Mouse (Mus musculus) monocyte, adult 5-6 weeks (primary cell): ENCODE measurements around the gene Gm19426. TPM values are rescaled to one million over a fixed set of nuclear protein-coding genes. Genes with fewer than 3 reads are reported as not detected.
A peak's percentile ranks its signal among the peaks of the same experiment; 100 is the strongest.

Source experiments
- ATAC-seq: fragments of 153-309, 156-312 bp; replicated peaks from 2 replicates; pipeline ENCODE4 v1.8.0; 2017; ENCODE audit warnings: mild to moderate bottlenecking; ENCODE audit not compliant: low TSS enrichment, insufficient number of reproducible peaks, severe bottlenecking, poor library complexity, low FRiP score
- total RNA-seq: library from RNA; stranded (forward); fragments of 200-1000, 200-491, 200-594 nt; gene quantifications from 3 replicates; pipeline ENCODE4 v1.2.3, GENCODE M21; 2017

Gm19426 gene
- not detected in 3 replicates for total RNA-seq

DNA sequence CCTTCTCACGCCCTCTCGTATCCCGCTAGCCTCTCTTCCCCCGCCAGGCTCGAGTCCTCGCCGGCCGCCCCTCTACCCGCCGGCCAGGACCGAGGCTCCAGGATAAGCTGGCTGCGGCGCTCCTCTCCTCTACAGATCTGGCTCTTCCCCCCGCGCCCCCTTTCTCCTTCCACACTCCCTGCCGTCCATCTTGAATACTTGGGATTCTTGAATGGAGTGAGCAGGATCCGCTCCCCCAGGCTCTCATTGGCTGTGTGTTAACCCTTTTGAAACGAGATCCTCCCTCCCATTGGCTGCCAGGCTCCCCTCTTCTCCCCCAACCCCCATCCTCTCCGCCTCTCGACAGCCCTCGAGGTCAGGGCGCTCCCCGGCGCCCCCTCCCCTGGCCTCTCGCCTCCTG lies at the start of gene Gm19426:
Gm19426 (minus strand) TSS at position 95 of the 400 bp plus-strand sequence.
- ATAC-seq, result no peak

DNA sequence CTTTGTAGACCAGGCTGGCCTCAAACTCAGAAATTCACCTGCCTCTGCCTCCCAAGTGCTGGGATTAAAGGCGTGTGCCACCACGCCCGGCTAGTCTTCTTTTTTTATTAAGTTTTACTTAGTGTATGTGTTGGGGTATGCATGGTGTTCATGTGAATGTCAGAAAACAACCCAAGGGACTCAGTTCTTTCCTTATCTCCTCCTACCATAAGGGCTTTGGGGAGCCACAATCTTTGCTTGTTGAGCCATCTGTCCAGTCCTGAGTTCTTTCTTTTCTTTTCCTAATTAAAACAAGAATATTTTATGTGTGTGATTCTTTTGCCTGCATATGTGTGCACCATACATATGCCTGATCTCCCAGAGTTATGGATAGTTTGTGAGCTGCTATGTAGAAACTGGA lies 49.7 kb upstream of the Gm19426 start:
- ATAC-seq, result no peak

DNA sequence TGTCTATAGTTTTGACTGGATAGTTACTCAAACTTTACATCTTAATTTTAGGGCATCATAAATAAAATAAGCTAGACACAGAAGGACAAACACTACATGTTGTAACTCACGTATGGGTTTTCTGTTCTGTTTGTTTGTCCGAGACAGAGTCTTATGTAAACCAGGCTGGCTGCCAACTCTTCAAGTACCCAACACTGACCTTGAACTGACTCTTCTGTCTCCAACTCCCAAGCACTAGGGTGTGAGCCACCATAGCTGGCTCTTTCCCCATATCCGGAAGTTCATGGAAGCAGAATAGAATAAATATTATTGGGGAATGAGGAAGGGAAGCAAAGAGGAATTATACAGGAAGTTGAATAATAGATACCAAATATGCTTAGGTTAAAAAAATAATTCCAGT lies 49.1 kb upstream of the Gm19426 start:
- ATAC-seq, result no peak

DNA sequence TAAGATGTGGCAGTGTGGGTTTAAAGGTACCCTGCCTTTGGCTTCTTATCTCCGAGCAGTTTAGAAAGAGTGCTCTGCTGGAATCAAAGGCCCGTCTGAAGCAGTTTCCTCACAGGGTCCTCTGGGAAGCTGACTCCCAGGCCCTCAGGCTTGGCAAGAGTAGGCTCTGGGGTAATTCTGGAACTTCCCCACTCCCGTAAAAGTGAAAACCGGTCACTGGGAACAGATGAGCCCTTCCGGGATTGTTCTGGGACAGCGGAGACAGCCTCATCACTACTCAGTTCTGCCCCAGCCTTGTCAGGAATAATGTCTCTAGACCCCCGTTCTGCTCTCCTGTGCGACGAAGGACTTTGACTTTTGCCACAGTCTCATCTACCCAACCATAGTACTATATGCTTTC lies 47.0 kb upstream of the Gm19426 start:
- no peak for ATAC-seq

DNA sequence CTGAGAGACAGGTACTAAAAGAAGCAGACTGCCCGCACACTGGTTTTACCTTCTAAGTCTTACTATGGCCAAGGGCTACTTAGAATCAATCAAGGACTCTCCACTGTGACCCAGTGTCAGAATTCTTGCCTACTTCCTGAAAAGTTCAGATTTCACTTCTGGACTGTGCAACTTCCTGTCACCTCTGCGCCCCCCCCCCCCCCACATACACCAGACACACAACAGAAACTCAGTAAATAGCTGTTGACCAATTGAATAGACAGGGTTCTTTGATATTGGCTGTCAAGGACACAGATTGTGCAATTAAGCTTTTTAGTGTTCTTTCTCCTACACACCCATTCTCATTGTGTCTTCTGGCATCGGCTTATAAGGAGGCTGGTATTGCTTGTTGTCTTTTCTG lies 44.9 kb upstream of the Gm19426 start:
- ATAC-seq, result no peak

DNA sequence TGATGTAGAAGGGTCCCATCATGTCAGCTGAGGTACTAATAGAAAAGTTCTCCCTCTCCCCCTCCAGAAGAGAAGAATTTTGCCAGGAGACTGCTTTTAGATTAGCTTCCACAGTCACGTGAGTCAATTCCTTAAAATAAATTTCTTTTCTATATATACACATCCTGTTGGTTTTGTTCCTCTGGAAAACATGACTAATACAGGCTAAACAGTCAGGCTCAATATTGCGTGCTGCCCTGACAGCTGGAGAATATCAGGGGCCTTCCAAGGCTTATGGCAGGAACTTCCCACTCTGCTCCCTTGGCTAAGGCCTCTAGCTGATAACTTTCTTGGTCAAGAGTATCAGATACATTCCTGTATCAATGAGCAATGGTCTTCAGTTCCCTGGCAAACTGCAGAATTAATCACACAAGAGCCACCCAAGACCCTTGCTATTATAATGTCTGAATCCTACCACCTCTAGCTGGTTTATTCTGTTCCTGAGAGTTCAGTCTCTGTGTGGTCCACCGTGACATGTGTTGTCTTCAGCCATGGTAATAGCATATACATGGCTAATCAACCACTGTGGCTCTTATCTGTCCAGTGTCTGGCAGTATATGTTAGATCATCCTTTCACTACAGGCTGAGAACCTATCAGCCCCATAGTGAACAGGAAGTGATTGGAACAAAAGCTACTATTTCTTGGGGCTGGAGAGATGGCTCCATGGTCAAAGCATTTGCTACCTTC lies 40.5 kb upstream of the Gm19426 start:
- no peak for ATAC-seq

DNA sequence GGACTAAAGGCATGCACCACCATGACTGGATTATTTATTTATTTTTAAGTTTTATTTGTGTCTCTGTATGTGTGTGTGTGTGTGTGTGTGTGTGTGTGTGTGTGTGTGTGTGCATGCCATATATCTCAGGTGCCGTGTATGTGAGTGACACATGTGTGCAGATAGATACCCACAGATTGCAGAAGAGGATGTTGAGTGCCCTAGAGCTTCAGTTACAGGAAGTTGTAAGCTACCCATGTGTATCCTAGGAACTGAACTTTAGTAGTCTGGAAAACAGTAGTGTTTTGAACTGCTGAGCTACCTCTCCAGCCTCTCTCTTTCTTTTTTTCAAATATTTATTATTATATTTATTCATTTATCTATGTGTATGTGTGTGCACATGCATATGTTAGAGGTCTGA lies 39.9 kb upstream of the Gm19426 start:
- ATAC-seq, result no peak

DNA sequence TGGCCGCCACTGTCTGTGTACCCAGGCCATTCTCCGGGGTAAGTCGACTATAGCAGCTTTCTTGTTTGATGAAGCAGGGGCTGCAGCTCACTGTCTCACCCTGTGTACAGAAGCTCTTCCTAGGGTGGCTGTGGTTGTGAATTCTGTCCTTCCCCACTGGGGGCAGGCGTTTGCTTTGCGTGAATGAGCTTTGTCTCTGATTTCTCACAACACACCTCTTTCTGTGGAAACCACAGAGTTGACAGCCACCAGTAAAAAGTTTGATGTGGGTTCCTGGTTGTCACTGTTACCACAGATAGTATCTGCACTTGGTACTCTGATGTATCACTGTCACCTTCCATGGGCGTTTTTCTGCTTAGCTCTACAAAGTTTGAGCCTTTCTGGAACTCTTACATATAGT lies 35.8 kb upstream of the Gm19426 start:
- ATAC-seq, result peak; percentile 53

DNA sequence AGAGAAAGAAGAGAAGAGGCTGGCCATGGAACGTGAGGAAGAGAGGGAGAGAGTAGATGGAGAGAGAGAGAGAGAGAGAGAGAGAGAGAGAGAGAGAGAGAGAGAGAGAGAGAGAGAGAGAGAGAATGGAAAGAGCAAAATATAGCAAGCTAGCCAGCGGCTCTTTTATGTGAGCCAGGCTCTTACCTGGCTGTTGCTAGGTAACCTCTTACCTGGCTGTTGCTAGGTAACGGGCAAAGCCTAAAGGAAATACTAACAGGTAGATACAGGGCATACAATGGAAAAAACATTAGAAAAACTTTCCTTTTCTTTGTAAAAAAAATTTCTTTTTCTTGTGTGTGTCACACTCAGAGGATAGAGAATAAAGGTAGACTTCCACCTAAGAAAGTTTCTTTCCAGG lies 34.3 kb upstream of the Gm19426 start:
- ATAC-seq, result no peak

DNA sequence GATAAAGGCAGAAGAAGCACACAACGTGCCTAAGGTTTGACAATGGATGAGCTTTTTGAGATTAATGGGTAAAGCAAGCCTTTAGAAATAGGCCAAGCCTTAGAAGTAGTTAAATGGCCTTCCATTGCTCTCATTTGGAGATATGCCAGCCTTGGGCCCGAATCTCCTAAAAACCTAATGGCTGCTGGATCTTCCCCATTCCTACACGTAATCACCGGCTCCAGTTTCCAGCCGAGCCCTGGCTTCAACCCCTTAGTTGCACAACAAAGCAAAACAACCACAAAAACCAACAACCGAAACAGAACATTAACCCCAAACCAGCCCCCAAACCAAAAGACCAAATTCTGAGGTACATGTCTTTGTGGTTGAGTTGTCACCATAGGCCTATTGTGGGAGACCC lies 32.2 kb upstream of the Gm19426 start:
- no peak for ATAC-seq

DNA sequence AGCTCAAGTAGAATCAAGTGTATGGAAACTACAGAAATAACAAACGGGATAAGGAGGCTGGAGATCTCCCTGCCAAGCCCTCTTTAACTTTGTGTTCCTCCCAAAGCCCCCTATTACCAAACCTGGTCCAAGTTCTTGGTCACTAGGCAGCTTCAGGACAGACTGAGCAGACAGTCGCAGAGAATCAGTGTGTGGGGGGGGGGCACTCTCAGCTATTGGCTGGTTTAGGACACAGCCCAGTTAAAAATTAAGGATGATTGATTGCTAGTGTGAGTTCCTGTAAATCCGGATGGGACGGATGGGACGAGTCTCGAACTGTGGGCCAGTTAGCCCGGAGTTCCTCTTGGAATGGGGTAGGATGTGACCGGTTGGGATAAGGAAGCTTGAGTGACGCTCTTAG lies 31.8 kb upstream of the Gm19426 start, which contains the start of gene Serping1:
Serping1 (minus strand) TSS at position 204 of the 400 bp plus-strand sequence.
- no peak for ATAC-seq

DNA sequence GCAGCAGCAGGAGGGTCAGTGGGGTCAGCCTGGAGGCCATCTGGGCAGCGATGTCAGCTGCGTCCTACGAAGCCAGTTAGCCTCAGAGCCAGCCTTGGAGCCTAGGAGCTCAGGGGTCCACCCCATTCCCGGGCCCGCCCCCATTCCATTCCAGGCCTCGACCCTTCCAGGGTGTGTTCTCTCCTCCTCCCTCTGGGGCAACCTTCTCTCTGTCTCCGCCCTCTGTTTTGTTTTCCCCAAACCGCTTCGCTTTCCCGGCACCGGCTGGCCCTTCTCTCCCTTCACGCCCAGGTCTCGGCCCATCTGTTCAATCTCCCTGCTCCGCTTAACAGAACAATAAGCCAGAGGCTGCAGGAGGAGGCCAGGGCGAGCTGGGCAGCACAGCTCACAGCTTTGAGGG lies 31.3 kb upstream of the Gm19426 start:
- no peak for ATAC-seq

DNA sequence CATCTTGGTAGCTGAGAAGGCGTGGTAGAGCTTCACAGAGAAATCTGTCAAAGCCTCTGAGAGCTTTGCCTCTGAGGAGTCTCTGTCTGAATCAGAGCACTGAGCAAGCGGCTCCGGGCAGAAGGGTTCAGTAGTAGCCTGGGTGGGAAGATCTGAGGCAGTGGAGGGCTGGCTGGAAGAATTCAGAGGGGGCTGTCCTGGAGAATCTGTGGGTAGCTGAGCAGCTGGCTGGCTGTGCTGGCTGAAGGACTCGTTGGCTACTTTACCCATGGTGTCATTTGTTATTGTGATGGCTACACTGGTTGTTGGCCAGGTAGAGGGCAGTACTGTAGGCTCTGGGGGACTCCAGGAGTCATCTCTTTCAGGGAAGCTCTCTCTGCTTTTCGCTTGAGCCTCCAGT lies 29.7 kb upstream of the Gm19426 start:
- no peak for ATAC-seq

DNA sequence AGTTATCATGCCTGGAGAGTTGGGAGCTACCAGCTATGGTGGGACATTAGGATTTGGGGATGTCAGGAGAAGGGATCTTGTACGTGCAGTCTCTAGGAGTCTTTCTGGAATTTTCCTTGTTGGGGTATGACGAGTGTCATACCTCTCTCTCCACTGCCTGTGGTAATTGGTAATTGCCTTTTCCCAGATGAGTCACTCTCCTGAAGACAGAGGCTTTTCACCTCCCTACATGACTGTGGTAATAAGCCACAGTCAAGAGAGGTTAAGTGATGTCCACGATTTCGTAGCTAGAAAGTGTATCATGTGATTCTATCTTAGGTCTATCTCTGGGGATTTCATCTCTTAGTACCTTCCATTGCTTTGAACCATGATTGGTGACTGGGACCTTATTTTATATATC lies 29.0 kb upstream of the Gm19426 start:
- no peak for ATAC-seq

DNA sequence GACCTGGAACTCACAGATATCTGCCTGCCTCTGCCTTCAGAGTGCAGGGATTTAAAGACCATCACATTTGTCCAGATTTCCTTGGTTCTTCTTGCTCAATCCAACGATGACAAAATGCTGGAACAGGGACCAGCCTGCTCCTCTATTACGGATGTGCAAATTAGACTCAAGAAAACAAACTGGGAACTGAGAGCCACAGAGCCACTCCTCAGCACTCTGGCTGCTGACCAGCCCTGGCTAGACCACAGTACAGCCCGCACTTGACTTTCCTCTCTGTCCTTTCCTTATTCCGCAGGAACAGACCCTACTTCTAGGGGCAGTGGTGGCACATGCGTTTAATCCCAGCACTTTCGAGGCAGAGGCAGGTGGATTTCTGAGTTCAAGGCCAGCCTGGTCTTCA lies 27.0 kb upstream of the Gm19426 start:
- ATAC-seq, result no peak

DNA sequence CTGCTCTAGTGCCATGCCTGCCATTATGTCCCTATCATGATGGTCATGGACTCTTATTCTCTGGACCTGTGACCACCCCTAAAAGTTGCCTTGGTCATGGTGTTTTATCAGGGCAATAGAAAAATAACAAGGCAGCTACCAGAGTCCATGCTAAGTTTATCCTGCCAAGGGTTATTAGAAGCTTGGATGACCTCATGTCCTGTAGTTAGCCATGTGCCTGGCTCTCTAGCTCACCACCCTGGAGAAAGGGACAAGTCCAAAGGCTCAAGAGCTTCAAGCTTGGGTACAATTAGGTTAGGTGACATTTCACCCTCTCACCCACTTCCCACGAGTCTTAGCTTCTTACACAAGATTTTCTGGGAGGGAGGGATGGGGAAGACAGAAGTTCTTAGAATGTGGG lies 19.4 kb upstream of the Gm19426 start:
- ATAC-seq, result no peak

DNA sequence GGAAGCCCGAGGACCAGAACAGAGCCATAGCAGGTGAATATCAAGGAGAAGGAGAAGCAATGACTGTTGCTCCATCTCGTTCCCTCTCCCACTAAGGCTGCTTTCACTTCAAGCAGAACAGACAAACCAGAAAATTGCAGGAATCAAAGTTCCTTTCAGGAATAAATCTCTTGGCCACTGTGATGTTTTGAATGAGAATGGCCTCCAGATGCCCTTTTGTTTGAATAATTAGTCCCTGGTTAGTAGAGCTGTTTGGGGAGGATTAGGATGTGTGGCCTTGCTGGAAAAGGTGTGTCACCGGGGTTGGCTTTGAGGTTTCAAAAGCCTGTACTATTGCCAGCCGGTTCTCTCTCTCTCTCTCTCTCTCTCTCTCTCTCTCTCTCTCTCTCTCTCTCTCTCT lies 18.8 kb upstream of the Gm19426 start:
- no peak for ATAC-seq

DNA sequence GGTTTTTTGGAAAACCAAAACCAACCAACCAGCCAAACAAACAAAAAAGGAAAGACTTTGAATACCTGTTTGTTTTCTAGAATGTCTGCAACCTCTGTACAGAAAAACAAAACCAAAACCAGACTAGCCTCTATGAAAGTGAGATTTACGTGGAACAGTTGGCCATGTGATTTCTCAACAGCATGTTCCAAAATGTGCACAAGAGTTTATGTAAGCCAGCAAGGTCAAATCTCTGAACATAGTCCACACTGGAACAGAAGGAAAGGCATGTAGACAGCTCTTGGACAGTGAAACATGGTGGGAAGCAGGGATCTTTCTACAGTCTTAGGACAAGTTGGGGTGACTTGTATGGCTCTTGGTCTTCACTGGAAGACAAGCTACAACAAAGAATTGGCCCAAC lies 18.4 kb upstream of the Gm19426 start:
- no peak for ATAC-seq

DNA sequence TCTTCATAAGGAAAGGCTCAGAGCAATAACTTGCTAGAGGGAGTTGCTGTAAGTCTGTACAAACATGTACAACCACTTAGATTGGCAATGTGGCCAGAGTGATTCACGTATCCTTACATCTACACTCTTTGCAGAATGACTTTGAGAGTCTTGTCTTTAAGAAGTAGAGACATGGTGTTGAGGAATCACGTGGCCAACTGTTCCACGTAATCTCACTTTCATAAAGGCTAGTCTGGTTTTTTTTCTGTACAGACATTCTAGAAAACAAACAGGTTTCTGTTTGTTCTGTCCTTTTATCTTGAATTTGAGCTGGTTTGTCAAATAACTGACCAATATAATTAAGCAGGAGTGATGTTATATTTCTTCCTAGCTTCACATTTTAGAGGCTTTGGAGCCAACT lies 17.9 kb upstream of the Gm19426 start:
- no peak for ATAC-seq

DNA sequence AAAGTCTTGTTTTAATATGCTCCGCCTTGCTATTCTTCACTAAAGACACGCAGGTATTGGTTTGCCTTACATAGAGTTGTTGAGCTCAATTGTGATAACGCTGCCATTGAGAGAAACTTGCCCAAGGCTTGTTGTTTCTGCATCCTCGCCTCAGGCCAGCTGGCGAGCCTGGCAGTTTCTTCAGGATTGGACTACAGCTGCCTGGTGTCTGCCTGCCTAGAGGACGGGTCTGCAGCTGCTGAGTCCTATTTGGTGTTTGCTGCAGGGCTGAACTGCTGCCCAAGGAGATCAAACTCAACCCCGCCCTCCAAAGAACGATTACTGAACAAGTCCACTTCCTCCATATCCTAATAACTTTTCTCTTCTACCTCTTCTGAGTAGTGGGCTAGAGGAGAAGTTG lies 17.3 kb upstream of the Gm19426 start:
- ATAC-seq, result no peak

DNA sequence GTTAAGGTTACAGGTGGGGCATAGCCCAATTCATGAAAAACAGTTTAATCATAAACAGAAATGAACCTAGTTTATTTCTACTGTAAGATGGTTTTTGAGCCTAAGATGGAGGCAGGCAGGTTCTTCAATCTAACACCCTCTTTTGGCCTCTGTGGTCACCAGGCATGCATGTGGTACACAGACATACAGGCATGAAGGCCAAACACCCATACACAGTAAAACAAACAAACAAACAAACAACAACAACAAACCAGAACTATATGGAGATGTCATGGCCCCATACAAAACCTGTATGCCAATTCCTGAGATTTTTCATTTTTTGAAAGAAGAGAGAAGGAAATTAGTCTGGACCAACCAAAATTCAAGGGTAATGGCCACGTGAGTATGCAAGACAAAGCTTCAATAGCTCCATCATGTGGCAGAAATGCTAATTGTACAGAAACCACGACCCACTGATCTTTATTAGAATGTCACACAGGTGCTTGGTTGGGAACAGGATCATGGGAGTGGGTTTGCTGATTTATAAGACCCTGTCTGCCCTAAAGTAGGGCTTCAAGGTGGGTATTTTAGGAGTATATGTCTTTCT lies 15.2 kb upstream of the Gm19426 start:
- no peak for ATAC-seq
